Mouse (Mus musculus) brown adipose tissue, adult 24 weeks (tissue): ENCODE results near the gene Dnajc14. TPM values are rescaled to one million over a fixed set of nuclear protein-coding genes. Genes with fewer than 3 reads are reported as not detected.
"Not testable (repeated sequence)": the region's sequence is repeated elsewhere in the genome, so short reads cannot be mapped to it uniquely, and the experiment has no call there.

Source experiments
- H3K27ac ChIP-seq: fragments of 200-500 bp; replicated peaks from 2 replicates; pipeline ENCODE4 v1.5.1; 2012; ENCODE audit warnings: low read depth, mild to moderate bottlenecking, low read length
- H3K4me1 ChIP-seq: fragments of 200-500 bp; 2 replicates; pipeline ENCODE4 v1.6.1; 2012; ENCODE audit warnings: low read length, mixed read lengths; ENCODE audit not compliant: control insufficient read depth, insufficient read depth, insufficient read length
- H3K4me3 ChIP-seq: fragments of 200-500 bp; 2 replicates; pipeline ENCODE4 v1.5.1; 2012; ENCODE audit warnings: low read depth, mild to moderate bottlenecking, low read length, moderate library complexity; ENCODE audit not compliant: insufficient read depth
- polyA plus RNA-seq: library from polyadenylated mRNA; stranded (reverse); fragments of >200 nt; gene quantifications from 2 replicates; pipeline ENCODE4 v1.2.4, GENCODE M21; 2012; ENCODE audit not compliant: missing spikeins, insufficient read depth, insufficient read length

Gene Dnajc14
- polyA plus RNA-seq, 1 experiment = 38.8 TPM

GRCm38 (mm10) chr10:128803361-128803760 lies 501 bp upstream of the Dnajc14 start:
- Histone ChIP-seq H3K4me1 (peaks cover 10% of the 10 kb centered on the region), H3K27ac (peak overlapping the region; percentile 91), H3K4me3 (peak overlapping the region; percentile 92)

GRCm38 (mm10) chr10:128804271-128805091 lies 619 bp downstream of the Dnajc14 start, which contains the start of gene Tmem198b:
Gene Tmem198b (minus strand): TSS chr10:128804370.
- Histone ChIP-seq H3K4me3 (peak within 1 kb of the TSS; percentile 92), H3K4me1 (peaks cover 18% of the 10 kb centered on the region), H3K27ac (peak within 1 kb of the TSS; percentile 96)

GRCm38 (mm10) chr10:128805092-128806000 lies 1.5 kb downstream of the Dnajc14 start:
- peaks cover 19% of the 10 kb centered on the region for H3K4me1 ChIP-seq
- peak overlapping the region; percentile 96 for H3K27ac ChIP-seq
- peak overlapping the region; percentile 92 for H3K4me3 ChIP-seq

GRCm38 (mm10) chr10:128806086-128806485 lies 2.2 kb downstream of the Dnajc14 start:
- H3K27ac ChIP-seq = no peak overlapping the region
- peaks cover 19% of the 10 kb centered on the region for H3K4me1 ChIP-seq
- H3K4me3 ChIP-seq = peak overlapping the region; percentile 46

- Histone ChIP-seq H3K27ac (no peak overlapping the region), H3K4me1 (peaks cover 19% of the 10 kb centered on the region), H3K4me3 (peak overlapping the region; percentile 46)
These were observed 3.2 kb downstream of the Dnajc14 start for GRCm38 (mm10) chr10:128807018-128807417.

GRCm38 (mm10) chr10:128817033-128817432 lies 13.2 kb downstream of the Dnajc14 start, which contains the start of gene Sarnp:
Gene Sarnp (plus strand): TSS chr10:128817333.
- Histone ChIP-seq H3K4me1 (no peaks in the 10 kb centered on the region), H3K4me3 (no peak within 1 kb of the TSS), H3K27ac (no peak within 1 kb of the TSS)

GRCm38 (mm10) chr10:128820217-128820616 lies 16.4 kb downstream of the Dnajc14 start:
- Histone ChIP-seq H3K4me3 (no peak overlapping the region), H3K27ac (no peak overlapping the region), H3K4me1 (peaks cover 3% of the 10 kb centered on the region; the same call in 1 of the 2 replicates)

- Histone ChIP-seq H3K4me3 (peak within 1 kb of the TSS; percentile 81), H3K27ac (peak within 1 kb of the TSS; percentile 54), H3K4me1 (peaks cover 3% of the 10 kb centered on the region; the same call in 1 of the 2 replicates)
These were observed 17.6 kb downstream of the Dnajc14 start, which contains the start of gene Ormdl2 for GRCm38 (mm10) chr10:128821358-128822056. Gene Ormdl2 (minus strand): TSS chr10:128821645.

- Histone ChIP-seq H3K4me3 (peak overlapping the region; percentile 81), H3K27ac (peak overlapping the region; percentile 49), H3K4me1 (peaks cover 3% of the 10 kb centered on the region; the same call in 1 of the 2 replicates)
These were observed 18.3 kb downstream of the Dnajc14 start for GRCm38 (mm10) chr10:128822135-128822534.

- H3K27ac ChIP-seq, H3K4me3 ChIP-seq, H3K4me1 ChIP-seq: not testable (repeated sequence)
These were observed 19.2 kb downstream of the Dnajc14 start for GRCm38 (mm10) chr10:128823087-128823486.

GRCm38 (mm10) chr10:128823821-128824220 lies 20.0 kb downstream of the Dnajc14 start:
- Histone ChIP-seq H3K27ac (no peak overlapping the region), H3K4me1 (peaks cover 3% of the 10 kb centered on the region; the same call in 1 of the 2 replicates), H3K4me3 (no peak overlapping the region; the same call in 1 of the 2 replicates)

- Histone ChIP-seq H3K4me1 (no peaks in the 10 kb centered on the region), H3K4me3 (no peak overlapping the region), H3K27ac (no peak overlapping the region)
These were observed 33.5 kb downstream of the Dnajc14 start for GRCm38 (mm10) chr10:128837400-128837799.

- no peak overlapping the region for H3K4me3 ChIP-seq
- H3K4me1 ChIP-seq = no peaks in the 10 kb centered on the region
- no peak overlapping the region for H3K27ac ChIP-seq
These were observed 35.6 kb downstream of the Dnajc14 start for GRCm38 (mm10) chr10:128839434-128839833.

- H3K4me1 ChIP-seq = no peaks in the 10 kb centered on the region
- no peak overlapping the region for H3K27ac ChIP-seq
- H3K4me3 ChIP-seq = no peak overlapping the region
These were observed 36.8 kb downstream of the Dnajc14 start for GRCm38 (mm10) chr10:128840612-128841011.
